ENCODE assay signal across 17 mouse cellular contexts in genomic region chr10:79615860-79616259, GRCm38 (mm10). TPM values are rescaled to one million over a fixed set of nuclear protein-coding genes. Genes with fewer than 3 reads are reported as not detected.
A peak's percentile ranks its signal among the peaks of the same experiment; 100 is the strongest.
DNase-seq lines count a peak whose midpoint lies in the region; ATAC-seq and TF ChIP-seq lines count a peak whose summit lies in the region.
"Had no signal": no experiment of that assay in that cellular context is flagged by ENCODE, and none has a peak within 500 bp of the region (broad histone marks: within the 10 kb centered on the region; RNA-seq: fewer than 3 reads in every experiment).

No protein-coding gene starts in this region.

- intact Hi-C loops in left cerebral cortex, adult 2 months (cut with DNase I), result no loop called here
- intact Hi-C loops in left cerebral cortex, postnatal 36 days (cut with DNase I), result no loop called here

- ATAC-seq in midbrain, postnatal 0 days (ENCODE audit: low FRiP score), result no peak
- no peak for ATAC-seq in heart, embryonic 11.5 days (replicated peaks; ENCODE audit: insufficient number of reproducible peaks, low FRiP score, low TSS enrichment)
- ATAC-seq: liver, embryonic 12.5 days had no signal

- peaks cover 10% of the 10 kb centered on the region; the same call in 1 of the 2 replicates for H3K36me3 ChIP-seq in midbrain, postnatal 0 days (ENCODE audit: insufficient read depth, low read length)
- no peaks in the 10 kb centered on the region for H3K36me3 ChIP-seq in heart, embryonic 11.5 days (ENCODE audit: control insufficient read depth, insufficient read depth, low read length)
- H3K36me3 ChIP-seq: liver, embryonic 12.5 days had no signal

- H3K27ac ChIP-seq in cerebellum, adult 2 months (ENCODE audit: insufficient read depth, low read length), result no peak overlapping the region
- peak overlapping the region; percentile 34; the same call in 1 of the 2 replicates for H3K27ac ChIP-seq in left cerebral cortex, adult 2 months
- H3K27ac ChIP-seq in midbrain, postnatal 0 days (ENCODE audit: low read depth, low read length), result no peak overlapping the region
- H3K27ac ChIP-seq in heart, embryonic 11.5 days (ENCODE audit: low read depth, low read length), result no peak overlapping the region
- H3K27ac ChIP-seq: heart, adult 2 months; liver, embryonic 12.5 days; neural tube, embryonic 12.5 days had no signal

- DNase-seq in cerebellum, adult 2 months, result peak; percentile 62 to 78
- DNase-seq in cerebellum, adult 8-10 months, result no peak
- DNase-seq in left cerebral cortex, adult 2 months (ENCODE audit: extremely low spot score in 1 of 2, low spot score in 2 of 2), result no peak
- DNase-seq in left cerebral cortex, postnatal 36 days (ENCODE audit: low spot score in 2 of 2), result no peak
- peak; percentile 88 to 90 for DNase-seq in cerebellum, postnatal 14 days
- DNase-seq in midbrain, postnatal 0 days (ENCODE audit: low spot score), result peak; percentile 70
- no peak for DNase-seq in ovary, adult 18-20 months (ENCODE audit: low spot score)
- DNase-seq: adrenal gland, postnatal 10 days; heart, adult 2 months; heart, postnatal 4 days; right cerebral cortex, postnatal 14 days had no signal

- H3K9me3 ChIP-seq in midbrain, postnatal 0 days (ENCODE audit: low read length), result no peaks in the 10 kb centered on the region
- no peaks in the 10 kb centered on the region for H3K9me3 ChIP-seq in heart, embryonic 11.5 days (replicated peaks; ENCODE audit: control insufficient read depth, low read length)
- H3K9me3 ChIP-seq: liver, embryonic 12.5 days; neural tube, embryonic 12.5 days had no signal

- no peak overlapping the region for H3K4me2 ChIP-seq in midbrain, postnatal 0 days (ENCODE audit: low read depth, low read length, poor library complexity, severe bottlenecking)
- H3K4me2 ChIP-seq in heart, embryonic 11.5 days, result no peak overlapping the region
- H3K4me2 ChIP-seq: liver, embryonic 12.5 days; neural tube, embryonic 12.5 days had no signal

- no peaks in the 10 kb centered on the region for H3K27me3 ChIP-seq in cerebellum, adult 2 months (ENCODE audit: control insufficient read depth, insufficient read depth, low read length)
- peaks cover 7% of the 10 kb centered on the region for H3K27me3 ChIP-seq in midbrain, postnatal 0 days (ENCODE audit: insufficient read depth, low read length)
- H3K27me3 ChIP-seq in heart, embryonic 11.5 days (ENCODE audit: control insufficient read depth, insufficient read depth, low read length), result peaks cover 33% of the 10 kb centered on the region

- no peak for TF ChIP-seq CTCF in cerebellum, adult 2 months (IDR thresholded peaks at IDR 0.05; ENCODE audit: borderline replicate concordance, insufficient read depth, low read depth, low read length)
- no peak for TF ChIP-seq CTCF in left cerebral cortex, adult 2 months (IDR thresholded peaks at IDR 0.05)
- TF ChIP-seq CTCF in midbrain, postnatal 0 days (IDR thresholded peaks at IDR 0.05), result no peak

- peaks cover 20% of the 10 kb centered on the region for H3K4me1 ChIP-seq in cerebellum, adult 2 months (ENCODE audit: control insufficient read depth, insufficient read depth, low read length)
- peaks cover 22% of the 10 kb centered on the region; the same call in 1 of the 2 replicates for H3K4me1 ChIP-seq in midbrain, postnatal 0 days (ENCODE audit: insufficient read depth, low read length)
- H3K4me1 ChIP-seq in heart, embryonic 11.5 days (ENCODE audit: control insufficient read depth, insufficient read depth, low read length), result peaks cover 15% of the 10 kb centered on the region

- 5% methylated on average over 8 of the region's 8 CpGs for WGBS in cerebellum, adult 2 months
- WGBS in midbrain, postnatal 0 days, result 8% methylated on average over 8 of the region's 8 CpGs
- 12% methylated on average over 8 of the region's 8 CpGs for WGBS in heart, embryonic 11.5 days (ENCODE audit: insufficient replicate concordance)

- no peak for TF ChIP-seq POLR2A in cerebellum, adult 2 months (IDR thresholded peaks at IDR 0.05; ENCODE audit: borderline replicate concordance, insufficient read depth, low read length)

- no peak overlapping the region for H3K9ac ChIP-seq in midbrain, postnatal 0 days (replicated peaks; ENCODE audit: low read length, poor library complexity, severe bottlenecking)
- H3K9ac ChIP-seq in heart, embryonic 11.5 days (ENCODE audit: low read depth, low read length), result no peak overlapping the region
- H3K9ac ChIP-seq: liver, embryonic 12.5 days; neural tube, embryonic 12.5 days had no signal

- no peak overlapping the region for H3K4me3 ChIP-seq in cerebellum, adult 2 months (replicated peaks; ENCODE audit: insufficient read depth, low read depth, low read length)
- H3K4me3 ChIP-seq in left cerebral cortex, adult 2 months, result no peak overlapping the region
- H3K4me3 ChIP-seq in midbrain, postnatal 0 days (ENCODE audit: low read depth, low read length), result no peak overlapping the region
- no peak overlapping the region for H3K4me3 ChIP-seq in heart, embryonic 11.5 days (ENCODE audit: low read depth, low read length)
- H3K4me3 ChIP-seq: heart, adult 2 months; liver, embryonic 12.5 days; neural tube, embryonic 12.5 days had no signal

RNA-seq across cellular contexts. Expression of gene C2cd4c, which starts 2.0 kb away (rescaled TPM):
- polyA plus RNA-seq in cerebellum, adult 2 months (2012; rRNA removed), result 3.1 and 3.2 TPM in 2 replicates
- total RNA-seq in left cerebral cortex, adult 2 months (2021), result 10 to 100 TPM; 16.8 to 17.1 TPM
- total RNA-seq in left cerebral cortex, postnatal 36 days (2021), result 10 to 100 TPM; 15.7 to 16.3 TPM
- 43.6 and 45.2 TPM in 2 replicates for total RNA-seq in midbrain, postnatal 0 days (2014; rRNA removed)
- 1.7 and 1.8 TPM in 2 replicates for polyA plus RNA-seq in midbrain, postnatal 0 days (2015; fragmentation: Nextera tagmentation; extraction: Ambion mirVana)
- not detected in 2 replicates for polyA plus RNA-seq in heart, embryonic 11.5 days (2014; fragmentation: Nextera tagmentation; extraction: Ambion mirVana)
- total RNA-seq: common myeloid progenitor, adult 5-6 weeks had no signal
- polyA plus RNA-seq: liver, embryonic 12.5 days; neural tube, embryonic 12.5 days had no signal

RNA-seq across cellular contexts. Expression of gene Shc2, which starts 21.9 kb away (rescaled TPM):
- polyA plus RNA-seq in cerebellum, adult 2 months (2012; rRNA removed), result 30.2 and 31.2 TPM in 2 replicates
- 10 to 100 TPM; 47.8 to 48.1 TPM for total RNA-seq in left cerebral cortex, adult 2 months (2021)
- total RNA-seq in left cerebral cortex, postnatal 36 days (2021), result 10 to 100 TPM; 43.7 to 52.3 TPM
- total RNA-seq in midbrain, postnatal 0 days (2014; rRNA removed), result 74.5 and 78.2 TPM in 2 replicates
- 25.9 and 26.2 TPM in 2 replicates for polyA plus RNA-seq in midbrain, postnatal 0 days (2015; fragmentation: Nextera tagmentation; extraction: Ambion mirVana)
- 1.3 and 2.6 TPM in 2 replicates for polyA plus RNA-seq in heart, embryonic 11.5 days (2014; fragmentation: Nextera tagmentation; extraction: Ambion mirVana)
- total RNA-seq: common myeloid progenitor, adult 5-6 weeks had no signal

RNA-seq across cellular contexts. Expression of gene Theg, which starts 28.7 kb away (rescaled TPM):
- polyA plus RNA-seq in cerebellum, adult 2 months (2012; rRNA removed), result not detected in 2 replicates
- total RNA-seq in left cerebral cortex, adult 2 months (2021), result 1 to 10 TPM in 1 of 2 experiments, under 1 TPM in 1; 0.87 to 1.4 TPM
- 1 to 10 TPM; 1.1 to 1.3 TPM for total RNA-seq in left cerebral cortex, postnatal 36 days (2021)
- total RNA-seq in midbrain, postnatal 0 days (2014; rRNA removed), result not detected in 2 replicates
- not detected in 2 replicates for polyA plus RNA-seq in midbrain, postnatal 0 days (2015; fragmentation: Nextera tagmentation; extraction: Ambion mirVana)
- not detected in 2 replicates for polyA plus RNA-seq in heart, embryonic 11.5 days (2014; fragmentation: Nextera tagmentation; extraction: Ambion mirVana)
- total RNA-seq: adrenal gland, postnatal 10 days; common myeloid progenitor, adult 5-6 weeks; heart, adult 2 months; heart, postnatal 4 days had no signal
- polyA plus RNA-seq: kidney, embryonic 16.5 days; liver, embryonic 12.5 days; neural tube, embryonic 12.5 days had no signal

RNA-seq across cellular contexts. Expression of gene Odf3l2, which starts 29.7 kb away (rescaled TPM):
- polyA plus RNA-seq in cerebellum, adult 2 months (2012; rRNA removed), result not detected in 2 replicates
- under 1 TPM in 1 of 2 experiments, not detected in 1; 0.27 TPM for total RNA-seq in left cerebral cortex, adult 2 months (2021)
- under 1 TPM; 0.25 to 0.63 TPM for total RNA-seq in left cerebral cortex, postnatal 36 days (2021)
- total RNA-seq in midbrain, postnatal 0 days (2014; rRNA removed), result 2.3 TPM in 1 of 2 replicates, not detected in the other
- 1.6 and 2.1 TPM in 2 replicates for polyA plus RNA-seq in midbrain, postnatal 0 days (2015; fragmentation: Nextera tagmentation; extraction: Ambion mirVana)
- not detected in 2 replicates for polyA plus RNA-seq in heart, embryonic 11.5 days (2014; fragmentation: Nextera tagmentation; extraction: Ambion mirVana)
- total RNA-seq: adrenal gland, postnatal 10 days; common myeloid progenitor, adult 5-6 weeks; heart, adult 2 months; heart, postnatal 4 days had no signal
- polyA plus RNA-seq: heart, adult 2 months; kidney, embryonic 16.5 days; liver, embryonic 12.5 days; neural tube, embryonic 12.5 days had no signal

RNA-seq across cellular contexts. Expression of gene Madcam1, which starts 48.5 kb away (rescaled TPM):
- not detected in 2 replicates for polyA plus RNA-seq in cerebellum, adult 2 months (2012; rRNA removed)
- total RNA-seq in left cerebral cortex, adult 2 months (2021), result not detected
- total RNA-seq in left cerebral cortex, postnatal 36 days (2021), result not detected
- 1.7 and 1.9 TPM in 2 replicates for total RNA-seq in midbrain, postnatal 0 days (2014; rRNA removed)
- 1.3 and 1.6 TPM in 2 replicates for polyA plus RNA-seq in midbrain, postnatal 0 days (2015; fragmentation: Nextera tagmentation; extraction: Ambion mirVana)
- polyA plus RNA-seq in heart, embryonic 11.5 days (2014; fragmentation: Nextera tagmentation; extraction: Ambion mirVana), result 1.1 and 1.5 TPM in 2 replicates
- total RNA-seq: common myeloid progenitor, adult 5-6 weeks; heart, adult 2 months; left cerebral cortex, adult 18-20 months had no signal
- polyA plus RNA-seq: heart, adult 2 months had no signal

Comparison
In these comparisons a context has a peak if more than half of its experiments do, and no peak if none do; other contexts are left out.
1. DNase-seq: peak in cerebellum, adult 2 months (2 of 2), cerebellum, postnatal 14 days (2 of 2) and midbrain, postnatal 0 days (single experiment); none in cerebellum, adult 8-10 months (single experiment), left cerebral cortex, adult 2 months (0 of 2), left cerebral cortex, postnatal 36 days (0 of 2) and ovary, adult 18-20 months (single experiment).